Mouse (Mus musculus) liver, embryonic 14.5 days (tissue): ENCODE measurements around the gene Msl1. TPM values are rescaled to one million over a fixed set of nuclear protein-coding genes. Genes with fewer than 3 reads are reported as not detected.

Experiments used
- ATAC-seq: fragments of 200-750 bp; cut with Nextera tagmentation; 2 replicates; pipeline ENCODE4 v1.8.0; 2017; ENCODE audit warnings: moderate number of reproducible peaks, mild to moderate bottlenecking, moderate library complexity; ENCODE audit not compliant: insufficient read depth
- DNase-seq, 3 experiments: peaks; one replicate each; pipeline ENCODE4 v3.0.0-alpha.2; 2012 to 2013; ENCODE audit warnings: low read depth in 3 of 3, low spot score in 3 of 3
- H3K27ac ChIP-seq: fragments of 300-500 bp; sonication (generic); 2 replicates; pipeline ENCODE4 v1.5.1; 2014; ENCODE audit warnings: moderate library complexity, mild to moderate bottlenecking, control low read depth, inconsistent platforms
- H3K27me3 ChIP-seq: fragments of 300-500 bp; sonication (generic); 2 replicates; pipeline ENCODE4 v1.6.1; 2014; ENCODE audit warnings: mild to moderate bottlenecking, low read length, moderate library complexity; ENCODE audit not compliant: control insufficient read depth, insufficient read depth
- H3K36me3 ChIP-seq: fragments of 300-500 bp; sonication (generic); replicated peaks from 2 replicates; pipeline ENCODE4 v1.6.1; 2014; ENCODE audit warnings: low read depth; ENCODE audit not compliant: control insufficient read depth, insufficient read depth
- H3K4me1 ChIP-seq, 2 experiments: fragments of 200-500 bp in 1 of 2; fragments of 300-500 bp in 1 of 2; sonication (generic) in 1 of 2; replicated peaks; 2 replicates each; pipeline ENCODE4 v1.6.1; 2012 to 2014; ENCODE audit warnings: antibody characterized with exemption in 1 of 2, inconsistent platforms in 1 of 2, low read length in 1 of 2; ENCODE audit not compliant: control insufficient read depth in 2 of 2, insufficient read depth in 2 of 2
- H3K4me2 ChIP-seq: fragments of 300-500 bp; sonication (generic); 2 replicates; pipeline ENCODE4 v1.6.1; 2014; ENCODE audit warnings: low read depth, mild to moderate bottlenecking, control low read depth, moderate library complexity
- H3K4me3 ChIP-seq, 2 experiments: fragments of 200-500 bp in 1 of 2; fragments of 300-500 bp in 1 of 2; sonication (generic) in 1 of 2; 2 replicates each; pipeline ENCODE4 v1.5.1; 2012 to 2014; ENCODE audit warnings: low read depth in 2 of 2, low read length in 2 of 2, mild to moderate bottlenecking in 2 of 2, control low read depth in 1 of 2, inconsistent platforms in 1 of 2, moderate library complexity in 1 of 2; ENCODE audit not compliant: insufficient read depth in 1 of 2
- H3K9ac ChIP-seq: fragments of 300-500 bp; sonication (generic); replicated peaks from 2 replicates; pipeline ENCODE4 v1.6.1; 2014; ENCODE audit warnings: mild to moderate bottlenecking, control low read depth, moderate library complexity
- H3K9me3 ChIP-seq: fragments of 300-500 bp; sonication (generic); 2 replicates; pipeline ENCODE4 v1.6.1; 2016; ENCODE audit warnings: low read length, mixed read lengths; ENCODE audit not compliant: control insufficient read depth
- CTCF ChIP-seq: IDR thresholded peaks from 2 replicates; pipeline ENCODE4 v1.5.1; 2016; ENCODE audit warnings: antibody characterized with exemption, low read depth, control low read depth
- EP300 ChIP-seq: IDR thresholded peaks from 2 replicates; pipeline ENCODE4 v1.6.1; 2016; ENCODE audit warnings: antibody characterized with exemption, low read depth
- WGBS: fragments of 180-500 bp; shearing (Covaris S2); extraction: QIAGEN DNeasy Blood & Tissue Kit; methylation state at CpG from one replicate; pipeline ENCODE4 v1.1.7; 2014; ENCODE audit not compliant: insufficient replicate concordance; 5-methylcytosine and 5-hydroxymethylcytosine counted together
- polyA plus RNA-seq, 2 experiments: library from polyadenylated mRNA; depleted of rRNA in 1 of 2; stranded (reverse) in 1 of 2; unstranded in 1 of 2; fragments of >200 nt; fragmentation: Nextera tagmentation in 1 of 2; extraction: Ambion mirVana in 1 of 2; gene quantifications; 2 replicates each; pipeline versions ENCODE4 v1.2.1 to v1.2.3; 2012 to 2014

Gene Msl1
- polyA plus RNA-seq, 2 experiments, result 4.5 to 15.8 TPM

DNA sequence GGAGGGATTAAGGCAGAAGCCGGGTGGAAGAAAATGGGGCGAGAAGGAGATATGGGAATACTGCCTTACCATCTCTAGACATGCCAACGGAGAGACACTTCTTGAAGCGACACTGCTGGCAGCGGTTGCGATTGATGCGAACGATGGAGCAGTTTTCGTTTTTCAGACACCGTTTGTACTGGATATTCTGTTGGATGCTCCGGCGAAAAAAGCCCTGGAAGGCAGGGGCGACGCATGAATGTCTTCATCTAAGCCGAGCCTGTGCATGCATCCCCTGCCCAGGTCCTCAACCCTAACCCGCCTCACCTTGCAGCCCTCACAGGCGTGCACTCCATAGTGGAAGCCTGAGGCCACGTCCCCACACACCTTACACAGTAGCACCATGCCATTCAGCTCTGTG, 24.2 kb upstream of the Msl1 start:
- no peaks in the 10 kb centered on the region for H3K9me3 ChIP-seq
- H3K4me3 ChIP-seq, result no peak overlapping the region
- no peak overlapping the region for H3K9ac ChIP-seq
- H3K27me3 ChIP-seq, result no peaks in the 10 kb centered on the region
- H3K4me1 ChIP-seq, result peaks cover 62 to 71% of the 10 kb centered on the region in 2 experiments
- H3K4me2 ChIP-seq, result no peak overlapping the region
- H3K36me3 ChIP-seq, result no peaks in the 10 kb centered on the region
- TF ChIP-seq CTCF, result no peak
- no peak for TF ChIP-seq EP300
- ATAC-seq (no peak), DNase-seq (no peak)
- H3K27ac ChIP-seq, result no peak overlapping the region
- WGBS, result 88% methylated on average over 18 of the region's 18 CpGs

DNA sequence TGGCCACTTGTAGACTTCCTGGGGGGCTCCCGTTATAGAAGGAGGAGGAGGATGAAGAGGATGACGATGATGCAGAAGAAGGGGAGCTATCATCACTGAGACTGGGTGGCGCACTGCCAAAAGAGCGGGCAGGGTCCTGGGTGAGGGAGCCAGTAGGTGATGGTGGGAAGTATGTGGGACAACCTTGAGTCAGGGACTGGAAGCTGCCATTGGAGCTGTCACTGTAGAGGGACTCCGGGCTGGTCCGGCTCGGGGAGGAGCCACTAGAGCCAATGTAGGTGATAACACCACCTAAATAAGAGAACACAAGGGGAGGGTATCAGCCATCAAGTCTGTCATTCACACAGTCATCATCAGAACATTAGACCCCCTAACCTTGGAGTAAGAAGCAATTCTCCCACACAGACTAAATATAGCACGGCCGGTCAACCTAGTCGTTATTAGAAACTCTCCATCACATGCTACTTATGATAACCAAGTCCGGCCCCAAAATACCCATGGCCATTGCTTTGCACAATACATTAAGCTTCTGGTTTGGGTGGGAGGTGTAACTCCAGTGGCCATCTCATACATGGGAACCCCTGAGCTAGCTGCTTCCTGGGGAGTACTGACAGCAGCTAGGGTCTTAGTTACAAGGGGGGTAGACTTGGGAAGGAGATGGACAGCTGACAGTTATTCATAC, 23.3 kb upstream of the Msl1 start:
- Histone ChIP-seq H3K27ac (peak overlapping the region; percentile 32), H3K4me1 (peaks cover 66 to 73% of the 10 kb centered on the region in 2 experiments), H3K27me3 (no peaks in the 10 kb centered on the region), H3K4me3 (no peak overlapping the region), H3K9me3 (no peaks in the 10 kb centered on the region), H3K9ac (no peak overlapping the region), H3K36me3 (no peaks in the 10 kb centered on the region), H3K4me2 (peak overlapping the region; percentile 11; the same call in 1 of the 2 replicates)
- WGBS, result 80% methylated on average over 11 of the region's 11 CpGs
- TF ChIP-seq EP300 (no peak), CTCF (no peak)
- no peak for DNase-seq
- no peak for ATAC-seq

DNA sequence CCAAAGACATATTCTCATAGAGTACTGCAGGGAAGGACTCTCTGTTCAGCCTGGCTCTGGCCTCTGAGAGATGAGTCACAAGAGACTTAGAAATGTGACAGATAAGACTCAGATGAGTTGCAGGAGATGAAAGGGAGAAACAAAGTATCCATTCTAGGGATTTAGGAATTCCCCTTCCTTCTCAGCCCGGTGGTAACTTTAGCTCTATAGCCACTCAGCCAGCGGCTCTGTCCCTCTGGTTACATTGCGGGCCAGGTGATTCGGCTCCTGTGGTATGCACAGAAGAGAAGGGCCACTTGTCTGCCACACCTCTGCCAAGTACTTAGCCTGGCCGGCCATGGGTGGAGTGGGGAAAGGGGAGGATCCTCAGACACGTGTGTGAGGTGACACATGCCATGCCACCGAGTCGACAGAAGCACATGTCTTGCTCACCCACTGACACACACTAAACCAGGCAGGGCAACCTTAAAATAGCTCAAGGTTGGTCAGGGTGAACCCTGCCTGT, 22.6 kb upstream of the Msl1 start:
- TF ChIP-seq EP300, result no peak
- TF ChIP-seq CTCF, result no peak
- H3K27ac ChIP-seq, result peak overlapping the region; percentile 32
- H3K4me3 ChIP-seq, result no peak overlapping the region
- H3K9ac ChIP-seq, result no peak overlapping the region
- 49% methylated on average over 8 of the region's 8 CpGs for WGBS
- H3K36me3 ChIP-seq, result no peaks in the 10 kb centered on the region
- H3K9me3 ChIP-seq, result no peaks in the 10 kb centered on the region
- peaks cover 62 to 75% of the 10 kb centered on the region in 2 experiments for H3K4me1 ChIP-seq
- no peaks in the 10 kb centered on the region for H3K27me3 ChIP-seq
- peak overlapping the region; percentile 11; the same call in 1 of the 2 replicates for H3K4me2 ChIP-seq
- no peak for ATAC-seq
- no peak for DNase-seq

DNA sequence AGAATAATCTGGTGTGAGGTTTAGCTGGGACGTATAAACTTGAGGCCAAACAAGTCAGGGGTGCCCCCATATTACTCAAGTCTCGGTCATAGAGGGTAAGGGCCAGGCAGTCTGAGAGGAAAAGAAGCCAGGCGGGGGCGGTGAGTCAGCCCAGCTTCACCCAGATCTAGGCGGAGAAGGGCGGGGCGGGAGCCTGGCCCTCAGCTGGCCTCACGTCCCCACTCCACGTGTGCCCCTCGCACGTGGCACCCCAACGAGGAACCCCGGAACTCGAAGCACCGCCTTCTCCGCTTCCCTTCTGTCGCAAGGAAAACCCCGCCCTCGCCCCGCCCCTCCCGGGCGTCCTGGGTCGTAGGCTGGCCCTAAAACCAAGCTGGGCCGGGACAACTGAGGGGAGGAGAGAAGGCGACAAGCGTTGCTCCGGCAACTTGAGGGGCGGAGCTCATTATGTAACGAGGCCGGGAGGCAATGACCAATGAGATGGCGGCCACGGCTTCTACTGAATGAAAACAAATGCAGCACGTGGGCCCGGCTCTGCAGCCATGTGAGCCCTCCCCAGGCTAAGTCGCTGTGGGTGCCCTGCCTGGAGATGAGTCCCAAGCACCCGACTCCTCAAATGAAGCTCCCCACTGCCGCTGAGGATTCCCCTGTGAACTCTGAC, 21.6 kb upstream of the Msl1 start:
- Histone ChIP-seq H3K27ac (no peak overlapping the region; the same call in 1 of the 2 replicates), H3K27me3 (no peaks in the 10 kb centered on the region), H3K36me3 (no peaks in the 10 kb centered on the region), H3K9ac (peak overlapping the region; percentile 5; the same call in 1 of the 2 replicates), H3K4me2 (peak overlapping the region; percentile 62), H3K4me3 (peak overlapping the region in 1 of 2 experiments; percentile 33; a peak in 2 of 4 replicates), H3K9me3 (no peaks in the 10 kb centered on the region), H3K4me1 (peaks cover 54 to 66% of the 10 kb centered on the region in 2 experiments)
- WGBS, result under 1% methylated on average over 37 of the region's 37 CpGs
- DNase-seq (peak; percentile 97 to 98 (median 98)), ATAC-seq (peak; percentile 90)
- no peak for TF ChIP-seq EP300
- TF ChIP-seq CTCF, result 0 out of 2 replicates have a peak, but pooled peaks have one; percentile 8
